Comparison of ENCODE assay signal across 10 mouse cellular contexts in genomic region chr8:8239489-8239888, GRCm38 (mm10).
A peak's percentile ranks its signal among the peaks of the same experiment; 100 is the strongest.
DNase-seq lines count a peak whose midpoint lies in the region; ATAC-seq and TF ChIP-seq lines count a peak whose summit lies in the region.
"Had no signal": no experiment of that assay in that cellular context is flagged by ENCODE, and none has a peak within 500 bp of the region (broad histone marks: within the 10 kb centered on the region; RNA-seq: fewer than 3 reads in every experiment).

No protein-coding gene starts in this region.

- no peaks in the 10 kb centered on the region for H3K4me1 ChIP-seq in MEL (ENCODE audit: control insufficient read depth in 1 of 2, insufficient read depth in 2 of 2, low read length in 2 of 2)
- peaks cover 41% of the 10 kb centered on the region for H3K4me1 ChIP-seq in heart, embryonic 13.5 days
- no peaks in the 10 kb centered on the region for H3K4me1 ChIP-seq in liver, postnatal 0 days (ENCODE audit: insufficient read depth)

- H3K4me2 ChIP-seq in heart, embryonic 13.5 days: peak overlapping the region; percentile 37
- H3K4me2 ChIP-seq in liver, postnatal 0 days (ENCODE audit: low read depth, low read length): no peak overlapping the region; the same call in 1 of the 2 replicates

- no peak for TF ChIP-seq POLR2A in MEL (IDR thresholded peaks at IDR 0.05; ENCODE audit: control insufficient read depth in 1 of 2, insufficient read depth in 1 of 2, low read depth in 1 of 2, low read length in 2 of 2, poor library complexity in 1 of 2)

- WGBS in heart, embryonic 13.5 days: 54% methylated on average over 12 of the region's 12 CpGs
- 34% methylated on average over 12 of the region's 12 CpGs for WGBS in liver, postnatal 0 days (ENCODE audit: insufficient replicate concordance)

- no peaks in the 10 kb centered on the region for H3K27me3 ChIP-seq in MEL (ENCODE audit: control insufficient read depth in 1 of 2, insufficient read depth in 2 of 2, low read length in 2 of 2)
- H3K27me3 ChIP-seq in heart, embryonic 13.5 days (replicated peaks): no peaks in the 10 kb centered on the region
- H3K27me3 ChIP-seq in liver, postnatal 0 days (ENCODE audit: insufficient read depth, low read length): no peaks in the 10 kb centered on the region

- no peaks in the 10 kb centered on the region for H3K9me3 ChIP-seq in MEL (replicated peaks; ENCODE audit: insufficient read depth, low read length)
- no peaks in the 10 kb centered on the region for H3K9me3 ChIP-seq in heart, embryonic 13.5 days
- no peaks in the 10 kb centered on the region for H3K9me3 ChIP-seq in liver, postnatal 0 days (ENCODE audit: low read length)

- DNase-seq in cerebellum, postnatal 10 days: peak; percentile 19 to 34
- no peak for DNase-seq in cerebellum, postnatal 4 days (ENCODE audit: low spot score in 2 of 2)
- peak; percentile 33 for DNase-seq in MEL (ENCODE audit: low read depth, low spot score)
- DNase-seq in liver, postnatal 0 days: peak; percentile 24
- no peak for DNase-seq in thymus, postnatal 10 days (ENCODE audit: low spot score in 2 of 2)
- DNase-seq in thymus, adult 18-20 months: no peak
- DNase-seq: retina, postnatal 1 day had no signal

- TF ChIP-seq CTCF in MEL (IDR thresholded peaks at IDR 0.05 in 2 of 3, conservative IDR thresholded peaks at IDR 0.05 in 1 of 3; ENCODE audit: control insufficient read depth in 1 of 3, insufficient read depth in 1 of 3, low read depth in 2 of 3, low read length in 3 of 3, poor library complexity in 1 of 3, severe bottlenecking in 1 of 3): no peak
- no peak for TF ChIP-seq CTCF in liver, postnatal 0 days (IDR thresholded peaks at IDR 0.05; ENCODE audit: low read depth)

- TF ChIP-seq EP300 in MEL (IDR thresholded peaks at IDR 0.05; ENCODE audit: low read depth in 1 of 2, low read length in 2 of 2): no peak
- TF ChIP-seq EP300 in liver, postnatal 0 days (IDR thresholded peaks at IDR 0.05; ENCODE audit: low read depth): no peak

- no peak overlapping the region for H3K9ac ChIP-seq in MEL (ENCODE audit: control insufficient read depth, low read depth, low read length, poor library complexity, severe bottlenecking)
- no peak overlapping the region for H3K9ac ChIP-seq in heart, embryonic 13.5 days
- H3K9ac ChIP-seq in liver, postnatal 0 days (replicated peaks): no peak overlapping the region

- no peak for ATAC-seq in heart, embryonic 13.5 days (ENCODE audit: extremely low read depth, insufficient number of reproducible peaks, low FRiP score, low TSS enrichment)
- ATAC-seq in liver, postnatal 0 days: peak; percentile 21; the same call in 1 of the 2 replicates
- no peak for ATAC-seq in megakaryocyte-erythroid progenitor cell, adult 5-6 weeks (replicated peaks; ENCODE audit: low FRiP score, low TSS enrichment, poor library complexity, severe bottlenecking)
- ATAC-seq: forebrain, embryonic 14.5 days had no signal

- TF ChIP-seq RAD21 in MEL (IDR thresholded peaks at IDR 0.05; ENCODE audit: low read depth, low read length): no peak

- H3K36me3 ChIP-seq in MEL (ENCODE audit: control insufficient read depth in 1 of 2, insufficient read depth in 2 of 2, low read length in 2 of 2): no peaks in the 10 kb centered on the region
- H3K36me3 ChIP-seq in heart, embryonic 13.5 days: no peaks in the 10 kb centered on the region
- H3K36me3 ChIP-seq in liver, postnatal 0 days (replicated peaks; ENCODE audit: insufficient read depth, low read length): no peaks in the 10 kb centered on the region

- no peaks in the 10 kb centered on the region for H3K79me2 ChIP-seq in MEL (ENCODE audit: control insufficient read depth, insufficient read depth, low read length, poor library complexity)

- H3K27ac ChIP-seq in MEL (ENCODE audit: control insufficient read depth, low read depth, low read length): no peak overlapping the region
- no peak overlapping the region for H3K27ac ChIP-seq in heart, embryonic 13.5 days (replicated peaks)
- H3K27ac ChIP-seq in liver, postnatal 0 days (ENCODE audit: low read depth): no peak overlapping the region

- H3K4me3 ChIP-seq in MEL (ENCODE audit: control insufficient read depth in 1 of 2, insufficient read depth in 1 of 2, low read depth in 2 of 2, low read length in 2 of 2): no peak overlapping the region
- H3K4me3 ChIP-seq in heart, embryonic 13.5 days: no peak overlapping the region
- no peak overlapping the region for H3K4me3 ChIP-seq in liver, postnatal 0 days (ENCODE audit: low read depth, low read length)

TF ChIP-seq in MEL, 35 proteins besides CTCF, POLR2A, EP300 and RAD21:
- no peak for TF ChIP-seq POLR2AphosphoS2 (IDR thresholded peaks at IDR 0.05; ENCODE audit: low read length)
- TF ChIP-seq SMC3 (IDR thresholded peaks at IDR 0.05; ENCODE audit: low read depth, low read length): no peak
- no peak for TF ChIP-seq MEF2A (IDR thresholded peaks at IDR 0.05; ENCODE audit: extremely low read depth, insufficient replicate concordance, low read depth, low read length, poor library complexity, severe bottlenecking)
- TF ChIP-seq GATA1 (IDR thresholded peaks at IDR 0.05; ENCODE audit: low read depth, low read length): no peak
TF ChIP-seq in MEL: peak in this region for 0.

Comparison
In these comparisons a context has a peak if more than half of its experiments do, and no peak if none do; other contexts are left out.
1. DNase-seq: peak in cerebellum, postnatal 10 days (2 of 2), MEL (single experiment) and liver, postnatal 0 days (single experiment); none in cerebellum, postnatal 4 days (0 of 2), thymus, postnatal 10 days (0 of 2) and thymus, adult 18-20 months (0 of 2).